Mouse (Mus musculus): Measurements from ENCODE around the gene Ppp1r9b. TPM values are rescaled to one million over a fixed set of nuclear protein-coding genes. Genes with fewer than 3 reads are reported as not detected.

The Ppp1r9b gene
- total RNA-seq, 1 experiment from 2014 or later: 101 TPM

GRCm38 (mm10) chr11:94976199-94976598 lies 14.6 kb upstream of the Ppp1r9b start, which contains the start of gene Sgca:
Gene Sgca (minus strand): TSS chr11:94976327.
- DNase-seq: no peak

- no peak for DNase-seq
These were observed 12.5 kb upstream of the Ppp1r9b start for GRCm38 (mm10) chr11:94978178-94978915.

GRCm38 (mm10) chr11:94978947-94979346 lies 11.9 kb upstream of the Ppp1r9b start:
- DNase-seq: peak; percentile 99

- DNase-seq: no peak
These were observed 11.2 kb upstream of the Ppp1r9b start for GRCm38 (mm10) chr11:94979462-94980179.

GRCm38 (mm10) chr11:94985140-94985539 lies 5.7 kb upstream of the Ppp1r9b start:
- no peak for DNase-seq

- DNase-seq: no peak
These were observed 5.0 kb upstream of the Ppp1r9b start for GRCm38 (mm10) chr11:94985822-94986221.

- DNase-seq: no peak
These were observed 4.4 kb upstream of the Ppp1r9b start for GRCm38 (mm10) chr11:94986435-94986834.

GRCm38 (mm10) chr11:94987341-94987740 lies 3.5 kb upstream of the Ppp1r9b start:
- DNase-seq: no peak

- peak; percentile 66 for DNase-seq
These were observed 3.0 kb upstream of the Ppp1r9b start for GRCm38 (mm10) chr11:94987851-94988250.

- peak; percentile 59 for DNase-seq
These were observed 1.9 kb upstream of the Ppp1r9b start for GRCm38 (mm10) chr11:94988780-94989561.

GRCm38 (mm10) chr11:94989562-94990017 lies 1.2 kb upstream of the Ppp1r9b start:
- peak; percentile 86 for DNase-seq

GRCm38 (mm10) chr11:94990102-94990748 lies 610 bp upstream of the Ppp1r9b start:
- no peak for DNase-seq

GRCm38 (mm10) chr11:94991641-94992479 lies 1.0 kb downstream of the Ppp1r9b start:
- peak; percentile 73 for DNase-seq

- peak; percentile 68 for DNase-seq
These were observed 1.6 kb downstream of the Ppp1r9b start for GRCm38 (mm10) chr11:94992480-94992753.

GRCm38 (mm10) chr11:94992754-94993606 lies 2.1 kb downstream of the Ppp1r9b start:
- DNase-seq: peak; percentile 73

GRCm38 (mm10) chr11:94994208-94994814 lies 3.5 kb downstream of the Ppp1r9b start:
- peak; percentile 68 for DNase-seq

GRCm38 (mm10) chr11:94994947-94995772 lies 4.3 kb downstream of the Ppp1r9b start:
- no peak for DNase-seq

- DNase-seq: no peak
These were observed 5.3 kb downstream of the Ppp1r9b start for GRCm38 (mm10) chr11:94996101-94996500.

GRCm38 (mm10) chr11:94996984-94997383 lies 6.1 kb downstream of the Ppp1r9b start:
- DNase-seq: no peak
